Mouse (Mus musculus): ENCODE measurements around the gene Retreg2.

Retreg2 gene

GRCm38 (mm10) chr1:75142301-75143261, at the start of gene Retreg2, which contains the start of gene Cnppd1:
Gene Retreg2 (plus strand): TSS chr1:75142778.
Gene Cnppd1 (minus strand): TSS chr1:75142711.
- DNase-seq = peak; percentile 95

GRCm38 (mm10) chr1:75122211-75122610, 20.4 kb upstream of the Retreg2 start:
- no peak for DNase-seq

- peak; percentile 87 for DNase-seq
These were observed 17.9 kb upstream of the Retreg2 start, which contains the start of gene Nhej1 for GRCm38 (mm10) chr1:75124346-75125321. Gene Nhej1 (minus strand): TSS chr1:75125200.

GRCm38 (mm10) chr1:75125418-75125817, 17.2 kb upstream of the Retreg2 start:
- no peak for DNase-seq

DNA sequence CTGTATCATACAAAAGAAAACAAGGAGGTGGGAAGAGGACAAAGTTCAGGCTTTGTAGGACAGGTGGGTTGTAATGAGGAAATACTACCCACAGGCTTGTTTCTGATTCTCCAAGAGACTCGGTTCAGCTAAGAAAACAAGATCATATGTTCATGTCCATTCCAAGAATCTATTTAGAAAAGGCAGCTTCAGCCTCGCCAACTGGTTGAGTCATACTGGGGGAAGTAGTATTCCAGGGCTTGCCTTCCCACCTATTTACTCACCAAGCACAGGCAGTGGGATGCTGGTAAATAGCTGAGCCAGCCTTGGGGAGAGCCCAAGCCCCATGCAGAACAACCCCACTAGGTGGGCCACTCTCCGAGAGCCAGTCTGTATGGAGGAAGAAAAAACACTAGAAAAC, 13.9 kb upstream of the Retreg2 start:
- DNase-seq = no peak

DNA sequence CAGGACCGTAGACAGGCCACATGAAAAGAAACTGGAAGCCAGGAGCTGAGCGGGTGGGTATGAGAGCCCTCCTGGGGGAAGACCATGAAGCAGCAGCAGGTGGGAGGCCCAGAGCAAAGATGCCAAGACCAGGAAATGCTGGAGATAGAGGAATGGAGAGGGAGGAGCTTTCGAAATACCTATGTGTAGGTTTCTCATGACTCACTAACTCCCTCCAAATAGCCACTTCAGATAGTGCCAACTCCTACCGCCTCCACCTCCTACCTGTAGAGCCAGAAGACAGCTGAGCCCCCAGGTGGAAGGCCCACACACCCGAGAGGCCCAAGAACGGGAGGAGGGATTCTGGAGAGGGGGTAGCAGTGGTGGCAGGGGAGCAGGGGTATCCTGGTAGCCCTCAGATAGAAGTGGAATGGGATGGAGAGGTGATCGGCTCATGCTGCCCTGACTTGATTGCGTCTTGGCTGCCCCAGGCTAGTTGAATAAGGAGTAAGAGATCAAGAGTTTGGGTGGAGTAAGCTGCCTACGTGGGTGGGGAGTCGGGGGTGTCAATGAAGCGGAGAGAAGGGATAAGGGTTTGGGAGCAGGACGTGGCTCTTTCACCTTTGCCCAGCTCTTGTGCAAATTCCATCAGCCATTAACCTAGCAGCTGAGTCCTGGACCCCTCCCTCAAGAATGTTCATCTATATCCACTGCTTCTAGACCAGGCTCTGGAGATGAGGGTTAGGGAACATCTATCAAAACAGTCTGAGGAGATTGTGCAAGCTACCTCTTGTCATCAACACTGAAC, 9.0 kb upstream of the Retreg2 start, which contains the start of gene Slc23a3:
Gene Slc23a3, minus strand, starts transcription at position 470 of the 787 bp plus-strand sequence.
- DNase-seq = peak; percentile 47

GRCm38 (mm10) chr1:75136293-75136692, 6.3 kb upstream of the Retreg2 start:
- no peak for DNase-seq

GRCm38 (mm10) chr1:75136730-75137129, 5.8 kb upstream of the Retreg2 start:
- no peak for DNase-seq

- no peak for DNase-seq
These were observed 4.1 kb upstream of the Retreg2 start for GRCm38 (mm10) chr1:75138448-75138847.

GRCm38 (mm10) chr1:75140601-75141190, 1.9 kb upstream of the Retreg2 start:
- no peak for DNase-seq

GRCm38 (mm10) chr1:75141486-75142190, 940 bp upstream of the Retreg2 start:
- peak; percentile 68 for DNase-seq

DNA sequence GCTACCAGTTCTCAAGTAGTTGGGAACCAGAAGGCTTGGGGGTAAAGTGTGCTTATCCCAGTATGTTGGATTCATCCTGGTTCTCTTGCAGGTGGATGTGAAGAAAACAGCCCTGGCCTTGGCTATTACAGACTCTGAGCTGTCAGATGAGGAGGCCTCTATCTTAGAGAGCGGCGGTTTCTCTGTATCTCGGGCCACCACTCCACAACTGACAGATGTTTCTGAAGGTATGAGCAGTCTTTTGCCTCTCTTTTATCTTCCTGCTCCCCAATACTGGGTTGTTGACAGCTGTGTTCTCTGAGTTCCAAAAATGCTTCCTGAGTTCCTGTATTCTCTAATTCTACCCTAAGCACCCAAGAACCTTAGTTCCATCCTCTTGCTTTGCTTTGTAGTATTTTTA, 3.0 kb downstream of the Retreg2 start:
- DNase-seq = no peak

- no peak for DNase-seq
These were observed 5.0 kb downstream of the Retreg2 start for GRCm38 (mm10) chr1:75147411-75148135.

GRCm38 (mm10) chr1:75148727-75149126, 6.1 kb downstream of the Retreg2 start:
- DNase-seq = no peak

- DNase-seq = no peak
These were observed 13.3 kb downstream of the Retreg2 start for GRCm38 (mm10) chr1:75155837-75156236.

DNA sequence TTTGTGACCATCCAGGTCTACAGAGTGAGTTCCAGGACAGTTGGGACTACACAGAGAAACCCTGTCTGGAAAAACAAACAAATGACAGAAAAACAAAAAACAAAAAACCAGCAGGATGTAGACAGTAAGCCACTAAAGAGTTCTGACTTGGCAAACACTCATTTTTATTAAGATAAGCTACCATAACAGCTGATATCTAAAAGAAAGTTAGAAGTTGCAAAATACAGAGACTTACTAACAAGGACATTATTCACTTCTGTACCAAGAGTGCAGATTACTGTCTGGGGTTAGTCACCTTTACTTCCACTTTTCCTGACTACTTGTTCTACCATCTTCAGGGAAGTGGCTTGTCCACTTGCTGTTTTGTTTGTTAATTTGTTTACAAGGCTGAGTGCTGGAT, 16.4 kb downstream of the Retreg2 start:
- no peak for DNase-seq

DNA sequence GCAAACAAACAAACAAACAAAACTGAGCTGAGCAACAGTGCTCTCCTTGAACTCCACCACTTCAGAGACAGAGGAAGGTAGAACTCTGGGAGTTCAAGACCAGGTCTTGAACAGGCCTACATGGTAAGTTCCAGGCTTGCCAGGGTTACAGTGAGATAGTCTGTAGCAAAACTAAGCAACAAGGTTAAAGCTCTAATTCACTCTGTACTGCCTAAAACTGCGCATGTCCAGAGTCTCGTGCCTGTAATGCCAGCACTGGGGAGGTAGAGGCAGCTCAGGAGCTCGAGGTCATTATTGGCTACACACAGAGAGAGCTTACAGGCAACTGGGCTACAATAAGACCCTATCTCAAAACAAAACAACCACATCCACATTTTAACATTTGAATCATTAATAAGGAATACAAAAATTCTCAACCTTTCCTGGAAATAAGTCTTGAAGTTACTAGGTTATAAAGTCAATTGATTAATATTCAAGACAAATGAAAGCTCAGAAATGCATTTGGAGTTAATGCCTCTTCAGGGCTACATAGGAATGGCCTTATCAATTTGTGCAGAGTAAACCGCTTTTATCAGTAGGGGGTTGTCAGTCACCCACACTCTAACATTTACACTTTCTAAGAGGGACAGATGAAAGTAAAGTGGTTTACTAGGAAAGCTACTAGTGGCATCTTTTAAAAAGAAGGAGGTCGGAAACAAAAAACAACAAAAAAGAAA, 17.1 kb downstream of the Retreg2 start:
- no peak for DNase-seq

GRCm38 (mm10) chr1:75160256-75160617, 17.7 kb downstream of the Retreg2 start:
- no peak for DNase-seq

DNA sequence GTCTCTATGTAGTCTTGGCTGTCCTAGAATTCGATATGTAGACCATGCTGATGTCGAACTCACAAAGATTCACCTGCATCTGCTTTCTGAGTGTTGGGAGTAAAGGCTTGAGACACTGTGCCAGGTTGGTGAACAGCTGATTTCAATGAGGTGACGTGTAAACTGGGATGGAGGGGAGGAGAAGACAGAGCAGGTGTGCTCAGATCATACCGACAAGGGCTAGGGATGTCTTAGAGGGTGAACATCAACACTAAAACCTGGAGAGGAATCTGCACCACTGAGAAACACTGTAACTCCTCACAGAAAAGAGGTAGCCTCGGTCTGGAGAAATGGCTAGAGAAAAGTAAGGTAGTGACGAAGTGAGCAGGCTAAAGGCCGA, 25.5 kb downstream of the Retreg2 start:
- DNase-seq = no peak
